16 mouse cellular contexts compared by ENCODE assay signal in genomic region chr19:33091324-33091723, GRCm38 (mm10).
"Had no signal": no experiment of that assay in that cellular context is flagged by ENCODE, and none has a peak within 500 bp of the region (broad histone marks: within the 10 kb centered on the region; RNA-seq: fewer than 3 reads in every experiment).

No protein-coding gene starts in this region.

- H3K9ac ChIP-seq: liver, embryonic 14.5 days; lung, embryonic 15.5 days; midbrain, embryonic 12.5 days; midbrain, embryonic 15.5 days; neural tube, embryonic 12.5 days had no signal

- H3K36me3 ChIP-seq: lung, embryonic 15.5 days; midbrain, embryonic 12.5 days; midbrain, embryonic 15.5 days; neural tube, embryonic 12.5 days had no signal

- H3K4me1 ChIP-seq: midbrain, embryonic 15.5 days; neural tube, embryonic 12.5 days had no signal

- H3K9me3 ChIP-seq: lung, embryonic 15.5 days; midbrain, embryonic 12.5 days; midbrain, embryonic 15.5 days; neural tube, embryonic 12.5 days had no signal

- H3K27ac ChIP-seq: liver, embryonic 14.5 days; lung, embryonic 15.5 days; macrophage; midbrain, embryonic 12.5 days; midbrain, embryonic 15.5 days; neural tube, embryonic 12.5 days had no signal

- H3K4me3 ChIP-seq: lung, embryonic 15.5 days; midbrain, embryonic 12.5 days; midbrain, embryonic 15.5 days; neural tube, embryonic 12.5 days had no signal

- DNase-seq: lung, adult 2 months; lung, postnatal 14 days; lung, postnatal 36 days; right cerebral cortex, postnatal 25 days; right cerebral cortex, postnatal 4 days; spleen, adult 18-20 months; thymus, adult 18-20 months; thymus, postnatal 14 days; thymus, postnatal 36 days had no signal

- H3K27me3 ChIP-seq: lung, embryonic 15.5 days; midbrain, embryonic 15.5 days; neural tube, embryonic 12.5 days had no signal

- H3K4me2 ChIP-seq: lung, embryonic 15.5 days; midbrain, embryonic 12.5 days; midbrain, embryonic 15.5 days; neural tube, embryonic 12.5 days had no signal

- ATAC-seq: lung, postnatal 0 days; midbrain, embryonic 15.5 days had no signal
